Mouse (Mus musculus): ENCODE data around the gene Haus5. TPM values are rescaled to one million over a fixed set of nuclear protein-coding genes. Genes with fewer than 3 reads are reported as not detected.

Gene Haus5
- polyA plus RNA-seq, 1 experiment from 2014 or later: 38.3 TPM

DNA sequence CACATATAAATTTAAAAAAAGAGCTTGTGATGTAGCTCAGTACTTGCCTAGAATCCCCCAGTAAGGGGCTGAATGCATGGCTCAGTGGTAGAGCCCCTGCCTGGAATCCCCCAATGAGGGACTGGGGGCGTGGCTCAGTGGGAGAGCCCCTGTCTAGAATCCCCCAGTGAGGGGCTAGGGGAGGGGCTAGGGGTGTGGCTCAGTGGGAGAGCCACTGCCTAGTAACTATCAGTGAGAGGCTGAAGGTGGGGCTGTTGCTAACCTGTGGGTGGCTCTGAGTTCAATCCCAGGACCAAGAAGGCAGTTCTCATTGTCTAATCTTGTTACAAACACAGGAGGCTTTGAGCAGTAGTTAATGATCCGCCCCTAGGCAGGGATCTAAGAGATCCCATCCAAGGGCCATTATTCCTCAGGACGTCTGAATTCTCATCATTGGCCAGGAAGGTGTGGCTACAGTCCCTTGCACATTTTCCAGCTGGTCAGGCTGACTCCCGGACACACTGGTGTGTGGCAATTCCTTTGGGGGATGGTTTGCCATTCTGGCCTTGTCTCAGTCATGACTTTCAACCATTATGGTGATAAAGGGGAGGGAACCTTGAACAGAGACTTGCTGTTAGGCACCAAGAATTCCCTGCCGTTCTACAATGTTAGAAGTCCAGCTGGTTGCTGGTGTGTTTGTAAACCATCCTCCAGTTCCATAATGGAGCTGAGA is 49.6 kb downstream of the Haus5 start:
- Histone ChIP-seq H3K4me1 (replicated peaks; ENCODE audit: control insufficient read depth, insufficient read depth, low read length) (no peaks in the 10 kb centered on the region), H3K36me3 (ENCODE audit: control insufficient read depth, insufficient read depth) (peaks cover 31% of the 10 kb centered on the region), H3K9me3 (ENCODE audit: control insufficient read depth) (no peaks in the 10 kb centered on the region), H3K27ac (ENCODE audit: low read depth, low read length) (no peak overlapping the region), H3K4me3 (ENCODE audit: low read depth, low read length) (no peak overlapping the region), H3K27me3 (replicated peaks; ENCODE audit: control insufficient read depth, insufficient read depth, low read length) (no peaks in the 10 kb centered on the region), H3K9ac (ENCODE audit: low read depth, low read length) (no peak overlapping the region), H3K4me2 (replicated peaks; ENCODE audit: low read depth) (no peak overlapping the region)
- 43% methylated on average over 5 of the region's 5 CpGs for whole genome bisulfite sequencing
- TF ChIP-seq CTCF (IDR thresholded peaks at IDR 0.05; ENCODE audit: low read depth): no peak
- ATAC-seq: no peak

DNA sequence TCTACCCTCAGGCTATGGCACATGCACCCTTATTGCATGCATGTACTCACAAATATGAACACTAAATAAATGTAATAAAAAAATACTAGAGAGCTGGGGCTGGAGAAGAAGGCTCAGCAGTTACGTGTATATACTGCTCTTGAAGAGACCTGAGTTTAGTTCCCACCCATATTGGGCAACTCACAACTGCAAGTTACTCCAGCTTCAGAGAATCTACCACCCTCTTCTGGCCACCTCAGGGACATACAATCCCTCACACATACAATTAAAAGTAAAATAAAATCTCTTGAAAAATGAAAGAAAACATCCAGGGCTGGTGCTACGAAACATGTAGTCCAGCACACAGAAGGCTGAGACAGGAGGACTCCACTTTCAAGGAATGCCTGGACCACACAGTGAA is 50.3 kb downstream of the Haus5 start:
- Histone ChIP-seq H3K9me3 (ENCODE audit: control insufficient read depth) (no peaks in the 10 kb centered on the region), H3K4me2 (replicated peaks; ENCODE audit: low read depth) (no peak overlapping the region), H3K4me3 (ENCODE audit: low read depth, low read length) (no peak overlapping the region), H3K27me3 (replicated peaks; ENCODE audit: control insufficient read depth, insufficient read depth, low read length) (no peaks in the 10 kb centered on the region), H3K27ac (ENCODE audit: low read depth, low read length) (no peak overlapping the region), H3K36me3 (ENCODE audit: control insufficient read depth, insufficient read depth) (peaks cover 28% of the 10 kb centered on the region), H3K9ac (ENCODE audit: low read depth, low read length) (no peak overlapping the region), H3K4me1 (replicated peaks; ENCODE audit: control insufficient read depth, insufficient read depth, low read length) (no peaks in the 10 kb centered on the region)
- WGBS: 61% methylated on average over 2 of the region's 2 CpGs
- peak; percentile 43; the same call in 1 of the 2 replicates for ATAC-seq
- TF ChIP-seq CTCF (IDR thresholded peaks at IDR 0.05; ENCODE audit: low read depth): peak; percentile 62

- Histone ChIP-seq H3K4me2 (replicated peaks; ENCODE audit: low read depth) (no peak overlapping the region), H3K4me3 (ENCODE audit: low read depth, low read length) (no peak overlapping the region), H3K27me3 (replicated peaks; ENCODE audit: control insufficient read depth, insufficient read depth, low read length) (no peaks in the 10 kb centered on the region), H3K4me1 (replicated peaks; ENCODE audit: control insufficient read depth, insufficient read depth, low read length) (no peaks in the 10 kb centered on the region), H3K9ac (ENCODE audit: low read depth, low read length) (no peak overlapping the region), H3K36me3 (ENCODE audit: control insufficient read depth, insufficient read depth) (peaks cover 21% of the 10 kb centered on the region), H3K9me3 (ENCODE audit: control insufficient read depth) (no peaks in the 10 kb centered on the region), H3K27ac (ENCODE audit: low read depth, low read length) (no peak overlapping the region)
- 0 out of 2 replicates have a peak, but pooled peaks have one; percentile 44 for ATAC-seq
- peak; percentile 78 for TF ChIP-seq CTCF (IDR thresholded peaks at IDR 0.05; ENCODE audit: low read depth)
- 19% methylated on average over 14 of the region's 14 CpGs for WGBS
Observed at GRCm38 (mm10) chr7:30613529-30614112, 51.2 kb downstream of the Haus5 start.

DNA sequence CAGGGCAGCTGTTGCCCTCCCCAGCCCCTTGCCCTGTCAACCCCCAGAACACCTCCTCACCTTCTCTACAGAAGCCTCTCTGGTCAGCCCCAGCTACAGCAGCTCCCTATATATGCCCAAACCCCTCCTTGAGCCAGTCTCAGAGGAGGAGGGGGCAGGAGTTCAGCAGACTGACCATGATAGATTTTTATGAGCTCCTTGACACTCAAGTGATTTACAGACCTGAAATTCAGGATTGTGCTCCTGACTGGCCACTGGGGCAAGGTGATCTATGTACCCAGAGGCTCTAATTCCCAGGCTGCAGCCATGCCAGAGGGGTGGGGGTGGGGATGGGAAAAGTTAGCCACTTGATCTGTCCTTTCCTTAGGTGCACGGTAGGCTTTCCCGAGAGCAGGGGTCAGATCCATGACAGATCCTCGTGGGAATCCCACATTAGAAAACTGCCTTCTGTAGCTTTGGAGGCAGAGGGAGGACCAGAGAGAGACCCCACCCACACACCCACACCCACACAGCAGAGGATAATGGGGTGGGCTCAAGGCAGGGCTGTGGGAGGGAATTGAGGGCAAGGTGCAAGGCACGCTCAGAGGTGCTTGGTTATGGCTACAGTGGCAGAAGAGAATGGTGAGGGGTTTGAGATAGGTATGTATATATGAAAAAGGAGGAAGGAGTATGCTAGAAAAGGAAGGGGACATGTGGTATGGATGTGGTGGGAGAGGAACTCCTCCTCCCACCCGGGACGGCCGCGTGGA is 52.0 kb downstream of the Haus5 start, which contains the start of gene Upk1a:
Gene Upk1a, minus strand, starts transcription at position 194 of the 749 bp plus-strand sequence.
- no peak within 1 kb of the TSS for H3K4me3 ChIP-seq (ENCODE audit: low read depth, low read length)
- 32% methylated on average over 8 of the region's 8 CpGs for WGBS
- no peak within 1 kb of the TSS for H3K4me2 ChIP-seq (replicated peaks; ENCODE audit: low read depth)
- H3K27me3 ChIP-seq (replicated peaks; ENCODE audit: control insufficient read depth, insufficient read depth, low read length): no peaks in the 10 kb centered on the region
- H3K27ac ChIP-seq (ENCODE audit: low read depth, low read length): no peak within 1 kb of the TSS
- no peak within 1 kb of the TSS for H3K9ac ChIP-seq (ENCODE audit: low read depth, low read length)
- ATAC-seq: no peak
- H3K36me3 ChIP-seq (ENCODE audit: control insufficient read depth, insufficient read depth): peaks cover 14% of the 10 kb centered on the region
- H3K4me1 ChIP-seq (replicated peaks; ENCODE audit: control insufficient read depth, insufficient read depth, low read length): no peaks in the 10 kb centered on the region
- no peak for TF ChIP-seq CTCF (IDR thresholded peaks at IDR 0.05; ENCODE audit: low read depth)
- H3K9me3 ChIP-seq (ENCODE audit: control insufficient read depth): no peaks in the 10 kb centered on the region

DNA sequence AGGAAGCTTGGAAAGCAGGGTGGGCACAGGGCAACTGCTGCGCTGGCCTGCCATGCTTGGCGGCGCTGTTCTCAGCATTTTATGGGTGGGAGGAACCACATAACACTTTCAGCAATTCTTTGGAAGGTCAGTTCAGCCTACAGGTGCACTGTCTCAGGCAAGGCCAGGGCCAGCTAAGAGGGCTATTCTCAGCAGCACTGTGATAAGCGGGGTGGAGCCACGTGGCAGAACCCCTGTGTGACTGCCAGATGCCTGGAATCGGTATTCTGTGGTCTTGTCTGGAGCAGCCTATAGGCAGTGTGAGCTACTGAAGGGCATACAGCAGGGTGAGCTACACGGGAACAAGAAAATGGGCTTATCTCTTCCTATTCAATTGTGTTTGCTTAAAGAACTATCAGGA is 54.8 kb downstream of the Haus5 start:
- no peak for ATAC-seq
- no peaks in the 10 kb centered on the region; the same call in 1 of the 2 replicates for H3K36me3 ChIP-seq (ENCODE audit: control insufficient read depth, insufficient read depth)
- H3K27me3 ChIP-seq (replicated peaks; ENCODE audit: control insufficient read depth, insufficient read depth, low read length): no peaks in the 10 kb centered on the region
- H3K4me3 ChIP-seq (ENCODE audit: low read depth, low read length): no peak overlapping the region
- no peak overlapping the region for H3K4me2 ChIP-seq (replicated peaks; ENCODE audit: low read depth)
- no peaks in the 10 kb centered on the region for H3K4me1 ChIP-seq (replicated peaks; ENCODE audit: control insufficient read depth, insufficient read depth, low read length)
- no peaks in the 10 kb centered on the region for H3K9me3 ChIP-seq (ENCODE audit: control insufficient read depth)
- no peak overlapping the region for H3K27ac ChIP-seq (ENCODE audit: low read depth, low read length)
- WGBS: 28% methylated on average over 7 of the region's 7 CpGs
- peak; percentile 23; the same call in 1 of the 2 replicates for TF ChIP-seq CTCF (IDR thresholded peaks at IDR 0.05; ENCODE audit: low read depth)
- no peak overlapping the region for H3K9ac ChIP-seq (ENCODE audit: low read depth, low read length)

DNA sequence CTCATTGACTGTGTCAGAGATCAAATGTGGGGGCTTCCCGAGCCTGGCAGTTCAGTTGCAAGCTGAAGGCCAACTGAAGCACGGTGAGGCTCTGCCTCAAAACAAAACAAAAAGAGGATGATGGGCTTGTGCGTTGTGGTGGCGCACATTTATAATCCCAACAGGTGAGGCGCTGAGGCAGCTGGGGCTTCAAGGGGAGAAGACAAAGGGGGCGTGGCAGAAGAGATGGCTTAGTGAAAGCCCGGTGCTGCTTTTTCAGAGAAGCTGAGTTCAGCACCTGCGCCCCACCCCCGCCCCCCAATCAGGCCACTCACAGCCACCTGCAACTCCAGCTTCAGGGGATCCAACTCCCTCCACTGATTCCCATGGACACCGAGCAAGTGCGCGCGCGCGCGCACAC is 56.3 kb downstream of the Haus5 start:
- Histone ChIP-seq H3K4me2 (replicated peaks; ENCODE audit: low read depth) (no peak overlapping the region), H3K4me1 (replicated peaks; ENCODE audit: control insufficient read depth, insufficient read depth, low read length) (no peaks in the 10 kb centered on the region), H3K27ac (ENCODE audit: low read depth, low read length) (no peak overlapping the region), H3K9ac (ENCODE audit: low read depth, low read length) (no peak overlapping the region), H3K27me3 (replicated peaks; ENCODE audit: control insufficient read depth, insufficient read depth, low read length) (no peaks in the 10 kb centered on the region), H3K36me3 (ENCODE audit: control insufficient read depth, insufficient read depth) (no peaks in the 10 kb centered on the region), H3K4me3 (ENCODE audit: low read depth, low read length) (no peak overlapping the region), H3K9me3 (ENCODE audit: control insufficient read depth) (no peaks in the 10 kb centered on the region)
- no peak for TF ChIP-seq CTCF (IDR thresholded peaks at IDR 0.05; ENCODE audit: low read depth)
- ATAC-seq: no peak
- 47% methylated on average over 16 of the region's 16 CpGs for WGBS

All from intestine, postnatal 0 days (tissue).